Mouse (Mus musculus) embryonic stem cell, embryonic (primary cell): ENCODE measurements around the gene C1qtnf6.

ENCODE experiments used
- CTCF ChIA-PET, 4 experiments: fragments of 300-600 bp in 2 of 4; fragments of 350-600 bp in 2 of 4; sonication (Branson Sonifier 250); formaldehyde crosslinking; loops; one replicate each; lab custom pipeline; 2022; ENCODE audit warnings: inconsistent platforms in 2 of 4; lab: Charles Lee
- POLR2A ChIA-PET, 4 experiments: fragments of 300-600 bp in 2 of 4; fragments of 350-600 bp in 2 of 4; sonication (Branson Sonifier 250); formaldehyde crosslinking; loops; one replicate each; lab custom pipeline; 2022; ENCODE audit warnings: antibody characterized with exemption in 4 of 4, inconsistent platforms in 1 of 4; lab: Charles Lee

Gene C1qtnf6

DNA sequence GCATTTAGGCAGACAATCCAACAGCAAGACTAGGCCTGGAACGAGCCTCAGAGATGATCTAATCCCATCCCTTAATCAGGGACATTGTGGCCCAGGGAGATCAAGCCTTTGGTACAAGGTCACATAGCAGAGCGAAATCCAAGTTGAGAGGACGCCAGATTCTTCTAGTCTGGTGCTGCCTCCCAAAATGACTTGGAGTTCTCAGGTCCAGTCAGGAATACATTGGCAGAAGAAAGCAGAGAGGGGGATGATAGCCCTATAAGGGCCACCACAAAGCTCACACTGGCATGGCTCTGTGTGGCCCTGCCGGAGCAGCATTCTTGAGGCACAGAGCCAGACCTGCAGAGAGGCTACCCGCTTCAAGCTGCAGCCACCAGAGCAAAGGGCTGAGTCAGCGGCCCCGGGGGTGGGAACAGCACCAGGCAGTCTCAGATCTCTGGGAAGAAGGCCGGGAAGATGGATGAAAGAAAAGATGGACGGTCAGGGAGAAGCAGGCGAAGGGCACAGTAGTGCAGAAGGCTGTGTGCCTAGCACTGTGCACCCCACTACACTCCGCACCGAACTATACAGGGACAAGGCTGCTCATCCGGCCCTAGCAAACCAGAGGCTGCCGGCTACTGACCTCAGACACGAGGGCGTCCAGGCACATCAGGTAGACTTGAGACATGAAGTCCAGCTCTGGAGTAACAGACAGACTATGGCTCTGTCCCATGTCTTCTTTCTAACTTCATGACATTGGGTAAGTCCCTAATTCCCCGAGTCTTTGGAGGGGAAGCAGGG is at the start of gene C1qtnf6:
Gene C1qtnf6, minus strand, starts transcription at position 746 of the 780 bp plus-strand sequence.
- POLR2A ChIA-PET = interaction anchor here in 3 of 4 experiments (0.6 to 1.7 kb wide), 4 partner anchors 14 to 175 kb away, joined by 3 to 5 read pairs (median 4); no protein-coding TSS in a partner anchor
- CTCF ChIA-PET = interaction anchor here in 2 of 4 experiments (2.1 to 2.9 kb wide), 2 partner anchors 82 kb away, joined by 8 to 12 read pairs; no protein-coding TSS in a partner anchor

DNA sequence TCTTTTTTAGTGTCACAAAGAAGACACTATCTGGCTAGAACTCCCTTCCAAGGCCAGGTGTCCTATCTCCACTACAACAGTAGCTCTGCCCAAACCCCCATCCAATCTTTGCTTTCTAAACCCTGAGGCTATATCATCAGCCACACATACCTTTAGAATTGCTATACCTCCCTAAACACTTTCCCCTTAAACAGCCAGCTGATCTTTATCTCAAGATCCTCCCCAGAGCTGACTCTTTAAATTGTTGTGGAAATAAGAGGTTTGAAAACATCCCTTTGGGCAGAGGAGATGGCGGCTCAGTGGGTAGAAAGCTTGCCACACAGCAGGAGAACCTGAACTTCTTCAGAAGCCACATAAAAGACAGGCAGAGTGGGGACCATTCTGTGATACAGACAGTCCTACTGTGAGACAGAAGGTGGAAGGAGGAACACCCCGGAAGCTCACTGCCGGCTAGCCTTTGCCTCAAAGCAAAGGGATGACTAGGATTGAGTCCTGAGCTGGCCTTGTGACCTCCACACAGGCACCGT is 45.1 kb upstream of the C1qtnf6 start:
- ChIA-PET POLR2A (interaction anchor here (0.6 to 2.9 kb wide), 11 partner anchors 11 to 1717 kb away, joined by 3 to 8 read pairs (median 4); no protein-coding TSS in a partner anchor), CTCF (interaction anchor here (0.6 to 2.3 kb wide), 16 partner anchors 10 to 337 kb away, joined by 3 to 14 read pairs (median 4); no protein-coding TSS in a partner anchor)

DNA sequence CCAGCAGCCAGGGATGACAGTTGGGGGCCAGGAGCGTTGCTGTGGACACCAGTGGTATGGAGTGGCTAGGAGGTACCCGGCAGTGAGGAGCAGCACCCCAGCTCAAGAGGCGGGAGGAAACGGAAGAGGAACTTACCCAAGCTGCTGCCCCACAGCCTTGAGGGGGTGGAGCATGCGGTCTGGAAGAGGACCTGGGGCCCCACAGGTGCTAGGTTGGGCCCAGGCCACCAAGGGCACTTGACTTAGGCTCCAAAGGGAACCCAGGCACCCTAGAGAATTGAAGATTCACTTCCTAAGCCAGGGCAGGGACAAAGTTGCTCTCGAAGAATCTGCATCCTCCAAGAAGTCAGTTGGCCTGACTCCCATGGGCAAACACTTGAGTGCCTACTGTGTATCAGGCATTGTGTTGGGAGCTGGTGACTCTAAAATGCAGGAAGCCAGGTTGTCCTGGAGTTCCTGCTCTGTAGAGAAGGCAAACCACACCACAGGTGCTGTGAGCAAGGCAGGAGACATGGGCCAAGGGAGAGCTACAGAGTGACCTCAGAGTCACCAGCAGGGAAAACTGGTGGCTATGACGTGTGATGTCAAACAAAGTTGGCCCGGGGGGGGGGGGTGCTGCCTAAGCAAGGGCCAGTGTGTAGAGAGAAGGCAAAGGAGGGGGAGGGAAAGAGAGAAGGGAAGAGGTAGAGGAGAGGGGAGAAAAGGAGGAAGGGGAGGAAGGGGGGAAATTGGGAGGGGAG is 41.6 kb upstream of the C1qtnf6 start, which contains the start of gene Rac2:
Gene Rac2, minus strand, starts transcription at position 126 of the 740 bp plus-strand sequence.
- POLR2A ChIA-PET = interaction anchor here in 3 of 4 experiments (0.6 to 2.1 kb wide), 9 partner anchors 8 to 166 kb away, joined by 3 to 8 read pairs (median 5); partner anchors contain the start of genes Mpst (in 1 of the 3) and Tst (in 1 of the 3)
- CTCF ChIA-PET = interaction anchor here (0.6 to 7.2 kb wide), 9 partner anchors 8 to 333 kb away, joined by 3 to 46 read pairs (median 7); no protein-coding TSS in a partner anchor

DNA sequence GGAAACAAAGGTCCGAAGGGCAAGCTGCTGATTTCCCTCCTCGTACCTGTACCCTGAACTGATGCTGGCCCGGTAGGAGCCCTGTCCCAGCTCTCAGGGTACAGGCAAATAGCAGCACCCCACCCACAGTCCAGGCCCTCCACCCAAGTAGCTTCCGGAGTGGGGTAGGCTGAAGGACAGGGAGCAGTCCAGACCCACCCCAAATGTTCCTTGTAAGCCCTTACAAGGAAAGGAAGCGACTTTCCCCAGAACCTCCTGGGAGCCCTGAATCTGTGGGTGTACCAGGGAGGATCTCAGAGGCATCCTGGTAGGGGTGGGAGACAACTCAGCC is 41.0 kb upstream of the C1qtnf6 start:
- ChIA-PET POLR2A (interaction anchor here in 3 of 4 experiments (0.6 to 2.1 kb wide), 5 partner anchors 9 to 166 kb away, joined by 3 to 8 read pairs (median 5); partner anchors contain the start of genes Mpst (in 1 of the 3) and Tst (in 1 of the 3)), CTCF (interaction anchor here in 3 of 4 experiments (0.9 to 7.2 kb wide), 6 partner anchors 9 to 332 kb away, joined by 3 to 46 read pairs (median 4); no protein-coding TSS in a partner anchor)

DNA sequence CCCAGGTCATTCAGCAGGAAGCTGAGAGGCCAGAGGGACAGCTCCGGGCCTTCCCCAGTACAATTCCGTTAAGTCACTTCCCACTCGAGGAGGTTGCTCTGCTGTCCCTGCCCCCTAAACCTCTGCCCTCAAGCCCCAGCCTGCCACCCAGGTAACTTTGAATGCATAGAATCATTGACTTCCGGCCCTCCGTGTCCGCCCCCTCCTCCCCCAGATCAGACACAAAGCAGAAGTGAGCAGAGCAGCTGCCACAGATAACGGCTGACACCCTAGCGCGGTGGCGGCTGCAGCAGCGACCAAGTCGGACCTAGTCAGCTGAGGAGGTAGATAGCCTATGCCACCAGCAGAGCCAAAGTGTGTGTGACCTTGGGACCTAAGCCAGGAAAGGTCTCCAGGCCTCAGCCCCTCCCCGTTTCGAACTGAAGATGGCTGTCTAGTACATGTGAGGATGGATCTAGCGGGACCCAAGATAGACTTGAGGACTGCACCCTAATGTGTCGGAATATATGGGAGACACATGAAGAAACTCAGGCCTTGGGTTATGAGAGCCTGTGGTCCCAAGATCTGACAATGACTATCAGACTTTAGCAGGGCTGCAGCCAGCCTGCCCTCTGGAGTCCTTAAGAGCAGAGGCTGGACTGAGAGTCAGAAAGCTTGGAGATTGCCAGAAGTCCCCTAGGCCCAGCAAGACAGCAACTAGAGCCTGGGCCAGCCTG is 40.5 kb upstream of the C1qtnf6 start:
- ChIA-PET POLR2A (interaction anchor here (0.6 to 2.1 kb wide), 7 partner anchors 9 to 165 kb away, joined by 3 to 8 read pairs (median 4); partner anchors contain the start of genes Mpst (in 1 of the 4) and Tst (in 1 of the 4)), CTCF (interaction anchor here (0.8 to 7.2 kb wide), 7 partner anchors 9 to 332 kb away, joined by 3 to 46 read pairs (median 4); no protein-coding TSS in a partner anchor)

DNA sequence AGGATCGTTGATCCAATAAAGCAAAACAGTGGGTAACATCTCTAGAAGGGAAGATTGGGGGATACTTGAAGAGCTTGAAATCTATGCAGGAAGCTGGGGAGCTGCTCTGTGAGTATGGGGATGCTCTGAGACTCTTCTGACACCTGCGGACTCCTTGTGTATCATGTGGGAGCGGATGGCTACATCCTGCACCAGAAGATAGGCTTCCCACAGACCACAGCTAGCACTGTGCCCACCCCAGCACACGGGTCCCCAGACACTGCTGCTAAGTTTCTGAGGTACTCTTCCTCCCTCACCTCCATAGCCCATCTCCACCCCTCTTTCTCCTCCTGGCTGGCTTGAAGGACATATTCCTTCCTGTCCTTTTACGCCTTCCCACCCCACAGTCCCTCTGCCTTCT is 39.0 kb upstream of the C1qtnf6 start:
- CTCF ChIA-PET = interaction anchor here (0.6 to 7.2 kb wide), 4 partner anchors 11 to 502 kb away, joined by 3 to 46 read pairs (median 8); no protein-coding TSS in a partner anchor

GRCm38 (mm10) chr15:78567608-78568120 is 36.4 kb upstream of the C1qtnf6 start:
- CTCF ChIA-PET = interaction anchor here in 3 of 4 experiments (0.9 to 7.2 kb wide), 10 partner anchors 10 to 328 kb away, joined by 3 to 46 read pairs (median 6); no protein-coding TSS in a partner anchor
- POLR2A ChIA-PET = interaction anchor here in 2 of 4 experiments (0.9 to 2.5 kb wide), 9 partner anchors 8 to 161 kb away, joined by 3 to 13 read pairs (median 5); partner anchors contain the start of genes Mpst (in 1 of the 2) and Tst (in 1 of the 2)

More for the DNA sequence above, 39.0 kb upstream of the C1qtnf6 start:
- POLR2A ChIA-PET = interaction anchor here in 2 of 4 experiments (0.7 to 0.9 kb wide), 3 partner anchors 12 to 132 kb away, joined by 3 to 4 read pairs (median 3); no protein-coding TSS in a partner anchor

DNA sequence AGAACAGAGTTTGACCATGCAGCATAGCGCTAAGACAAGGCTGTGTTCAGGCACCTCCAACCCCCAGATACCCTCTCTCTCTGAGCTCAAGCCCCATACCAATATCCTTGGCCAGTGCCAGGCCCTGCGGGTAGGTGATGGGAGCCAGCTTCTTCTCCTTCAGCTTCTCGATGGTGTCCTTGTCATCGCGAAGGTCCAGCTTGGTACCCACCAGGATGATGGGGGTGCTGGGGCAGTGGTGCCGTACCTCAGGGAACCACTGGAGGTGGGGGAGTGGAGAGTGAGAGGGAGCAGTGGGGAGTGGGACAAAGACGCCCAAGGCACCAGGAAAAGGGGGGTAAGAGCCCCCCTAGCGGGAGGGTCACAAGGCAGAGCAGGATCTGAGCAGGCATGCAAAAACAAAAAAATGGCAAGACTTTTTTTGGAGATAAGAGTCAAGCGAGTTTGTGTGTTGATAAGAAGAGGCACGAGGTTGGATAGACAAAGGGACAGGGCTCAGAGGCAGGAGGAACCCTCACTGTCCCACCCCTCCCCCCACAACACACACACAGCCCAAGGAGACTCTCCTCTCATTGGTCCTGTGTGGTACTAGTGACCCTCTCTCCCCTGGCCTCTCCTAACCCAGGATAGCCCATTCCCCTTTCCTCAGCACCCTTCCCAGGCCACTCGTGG is 33.7 kb upstream of the C1qtnf6 start:
- POLR2A ChIA-PET = interaction anchor here in 3 of 4 experiments (0.6 to 1.4 kb wide), 3 partner anchors 10 to 15 kb away, joined by 3 to 4 read pairs (median 4); no protein-coding TSS in a partner anchor
- CTCF ChIA-PET = interaction anchor here in 1 of 4 experiments (0.6 to 1.2 kb wide), 3 partner anchors 10 to 325 kb away, joined by 3 to 5 read pairs (median 3); no protein-coding TSS in a partner anchor

GRCm38 (mm10) chr15:78563937-78564336 is 32.7 kb upstream of the C1qtnf6 start:
- ChIA-PET POLR2A (interaction anchor here in 2 of 4 experiments (1.0 to 1.4 kb wide), 2 partner anchors 9 to 14 kb away, joined by 3 to 4 read pairs; no protein-coding TSS in a partner anchor), CTCF (no interaction called here)

DNA sequence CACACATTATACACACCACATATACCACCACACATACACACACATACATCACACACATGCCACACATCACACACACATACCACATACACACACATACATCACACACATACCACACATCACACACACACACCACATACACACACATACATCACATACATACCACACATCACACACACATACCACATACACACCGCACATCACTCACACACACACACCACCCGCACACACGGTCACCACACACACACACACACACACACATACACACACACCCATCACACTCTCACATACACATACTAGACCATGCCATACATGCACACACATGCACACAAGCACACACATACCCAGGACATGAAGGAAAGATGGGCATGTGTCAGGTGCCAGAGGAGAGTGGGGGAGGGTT is 32.1 kb upstream of the C1qtnf6 start:
- POLR2A ChIA-PET = interaction anchor here in 2 of 4 experiments (1.0 to 1.4 kb wide), 2 partner anchors 8 to 13 kb away, joined by 3 to 4 read pairs; no protein-coding TSS in a partner anchor
- CTCF ChIA-PET = no interaction called here

GRCm38 (mm10) chr15:78559141-78559979 is 28.1 kb upstream of the C1qtnf6 start:
- CTCF ChIA-PET = interaction anchor here (0.6 to 2.8 kb wide), 13 partner anchors 10 to 1633 kb away, joined by 3 to 13 read pairs (median 4); no protein-coding TSS in a partner anchor
- POLR2A ChIA-PET = interaction anchor here (0.5 to 2.4 kb wide), 12 partner anchors 9 to 714 kb away, joined by 3 to 9 read pairs (median 4); no protein-coding TSS in a partner anchor

- ChIA-PET POLR2A (interaction anchor here in 1 of 4 experiments (2.4 kb wide), 1 partner anchor 23 kb away, joined by 7 read pairs; no protein-coding TSS in a partner anchor), CTCF (interaction anchor here in 3 of 4 experiments (0.6 to 1.1 kb wide), 5 partner anchors 10 to 376 kb away, joined by 3 to 11 read pairs (median 4); no protein-coding TSS in a partner anchor)
These were observed 26.7 kb upstream of the C1qtnf6 start for GRCm38 (mm10) chr15:78557693-78558535.

DNA sequence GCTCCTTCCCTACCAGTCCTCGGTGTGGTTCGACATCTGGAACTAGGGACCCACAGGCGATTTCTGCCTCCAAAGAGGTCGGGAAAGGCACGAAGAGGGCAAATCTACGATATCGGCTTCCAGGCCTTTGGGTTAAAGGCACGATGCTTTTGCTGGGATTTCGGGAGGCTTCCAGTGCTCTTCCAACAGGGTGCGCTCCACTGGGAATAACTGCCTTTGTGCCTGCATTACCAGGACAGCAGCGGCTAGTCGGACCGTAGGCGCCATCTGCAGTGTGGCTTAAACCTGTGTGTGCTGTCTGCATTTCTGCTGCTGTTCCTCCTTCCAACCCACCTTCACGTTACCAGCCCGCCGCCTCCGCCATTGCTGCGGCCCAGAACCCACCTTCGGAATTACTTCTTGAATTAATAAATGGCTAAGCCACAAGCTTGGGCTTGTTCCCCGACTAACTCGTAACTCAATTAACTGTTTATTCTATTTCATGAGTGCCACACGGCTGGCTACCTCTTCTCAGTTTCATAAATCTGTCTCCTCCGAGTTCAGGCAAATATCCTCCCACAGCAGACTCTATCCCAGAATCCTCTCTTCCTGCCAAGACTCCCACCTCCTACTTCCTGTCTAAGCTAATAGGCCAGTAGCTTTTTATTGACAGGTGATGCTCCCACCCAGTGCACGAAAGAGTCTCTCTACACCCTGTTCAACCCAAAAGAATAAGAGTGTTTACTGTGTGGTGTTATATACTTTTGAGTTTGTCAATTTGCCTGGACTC is 23.5 kb upstream of the C1qtnf6 start:
- ChIA-PET POLR2A (interaction anchor here in 3 of 4 experiments (0.5 to 2.4 kb wide), 27 partner anchors 9 to 992 kb away, joined by 3 to 13 read pairs (median 4); partner anchors contain the start of genes Mpst (in 2 of the 3), Ddx17 (in 1 of the 3), Kctd17 (in 1 of the 3) and Rac2 (in 1 of the 3)), CTCF (interaction anchor here (0.5 to 2.1 kb wide), 26 partner anchors 9 to 1084 kb away, joined by 3 to 18 read pairs (median 4); partner anchors contain the start of gene Rac2 (in 1 of the 4))
